Mouse (Mus musculus) brain, embryonic 14.5 days (tissue): ENCODE data around the gene Olfr307.

Experiments used
- CTCF ChIP-seq: fragments of 200-500 bp; IDR thresholded peaks from 2 replicates; pipeline ENCODE4 v1.5.1; 2012; ENCODE audit warnings: inconsistent platforms, mild to moderate bottlenecking, moderate library complexity, borderline replicate concordance; ENCODE audit not compliant: insufficient read depth, insufficient read length; ENCODE audit errors: extremely low read depth
- POLR2A ChIP-seq: fragments of 200-500 bp; IDR thresholded peaks from 2 replicates; pipeline ENCODE4 v1.6.1; 2012; ENCODE audit warnings: mild to moderate bottlenecking, inconsistent platforms, borderline replicate concordance; ENCODE audit not compliant: poor library complexity, insufficient read depth, insufficient read length, severe bottlenecking; ENCODE audit errors: extremely low read depth

DNA sequence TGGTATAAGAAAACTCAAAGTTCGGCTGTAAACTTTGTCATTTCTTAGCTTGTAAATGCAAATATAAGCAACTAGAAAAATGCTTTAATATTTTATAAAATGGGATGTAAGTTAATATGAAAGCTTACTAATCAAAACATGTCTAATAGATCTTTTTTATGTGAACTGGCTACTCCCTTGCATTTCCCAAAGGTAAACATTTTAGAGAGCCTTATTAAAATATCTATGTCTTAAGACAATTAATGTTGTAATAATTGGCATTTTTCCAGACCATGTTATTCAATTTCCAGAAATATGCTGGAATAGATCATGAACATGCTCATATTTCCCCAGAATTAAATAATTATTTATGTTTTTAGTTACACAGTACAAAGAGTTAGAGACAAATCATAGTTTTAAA lies at the start of gene Olfr307:
- no peak for TF ChIP-seq POLR2A
- TF ChIP-seq CTCF: no peak
